Mouse (Mus musculus) liver, embryonic 14.5 days (tissue): ENCODE data around the gene Jmjd7. TPM values are rescaled to one million over a fixed set of nuclear protein-coding genes. Genes with fewer than 3 reads are reported as not detected.

Experiments used
- ATAC-seq: fragments of 200-750 bp; cut with Nextera tagmentation; 2 replicates; pipeline ENCODE4 v1.8.0; 2017; ENCODE audit warnings: moderate number of reproducible peaks, mild to moderate bottlenecking, moderate library complexity; ENCODE audit not compliant: insufficient read depth
- DNase-seq, 3 experiments: peaks; one replicate each; pipeline ENCODE4 v3.0.0-alpha.2; 2012 to 2013; ENCODE audit warnings: low read depth in 3 of 3, low spot score in 3 of 3
- H3K27ac ChIP-seq: fragments of 300-500 bp; sonication (generic); 2 replicates; pipeline ENCODE4 v1.5.1; 2014; ENCODE audit warnings: moderate library complexity, mild to moderate bottlenecking, control low read depth, inconsistent platforms
- H3K27me3 ChIP-seq: fragments of 300-500 bp; sonication (generic); 2 replicates; pipeline ENCODE4 v1.6.1; 2014; ENCODE audit warnings: mild to moderate bottlenecking, low read length, moderate library complexity; ENCODE audit not compliant: control insufficient read depth, insufficient read depth
- H3K36me3 ChIP-seq: fragments of 300-500 bp; sonication (generic); replicated peaks from 2 replicates; pipeline ENCODE4 v1.6.1; 2014; ENCODE audit warnings: low read depth; ENCODE audit not compliant: control insufficient read depth, insufficient read depth
- H3K4me1 ChIP-seq, 2 experiments: fragments of 200-500 bp in 1 of 2; fragments of 300-500 bp in 1 of 2; sonication (generic) in 1 of 2; replicated peaks; 2 replicates each; pipeline ENCODE4 v1.6.1; 2012 to 2014; ENCODE audit warnings: antibody characterized with exemption in 1 of 2, inconsistent platforms in 1 of 2, low read length in 1 of 2; ENCODE audit not compliant: control insufficient read depth in 2 of 2, insufficient read depth in 2 of 2
- H3K4me2 ChIP-seq: fragments of 300-500 bp; sonication (generic); 2 replicates; pipeline ENCODE4 v1.6.1; 2014; ENCODE audit warnings: low read depth, mild to moderate bottlenecking, control low read depth, moderate library complexity
- H3K4me3 ChIP-seq, 2 experiments: fragments of 200-500 bp in 1 of 2; fragments of 300-500 bp in 1 of 2; sonication (generic) in 1 of 2; 2 replicates each; pipeline ENCODE4 v1.5.1; 2012 to 2014; ENCODE audit warnings: low read depth in 2 of 2, low read length in 2 of 2, mild to moderate bottlenecking in 2 of 2, control low read depth in 1 of 2, inconsistent platforms in 1 of 2, moderate library complexity in 1 of 2; ENCODE audit not compliant: insufficient read depth in 1 of 2
- H3K9ac ChIP-seq: fragments of 300-500 bp; sonication (generic); replicated peaks from 2 replicates; pipeline ENCODE4 v1.6.1; 2014; ENCODE audit warnings: mild to moderate bottlenecking, control low read depth, moderate library complexity
- H3K9me3 ChIP-seq: fragments of 300-500 bp; sonication (generic); 2 replicates; pipeline ENCODE4 v1.6.1; 2016; ENCODE audit warnings: low read length, mixed read lengths; ENCODE audit not compliant: control insufficient read depth
- CTCF ChIP-seq: IDR thresholded peaks from 2 replicates; pipeline ENCODE4 v1.5.1; 2016; ENCODE audit warnings: antibody characterized with exemption, low read depth, control low read depth
- EP300 ChIP-seq: IDR thresholded peaks from 2 replicates; pipeline ENCODE4 v1.6.1; 2016; ENCODE audit warnings: antibody characterized with exemption, low read depth
- WGBS: fragments of 180-500 bp; shearing (Covaris S2); extraction: QIAGEN DNeasy Blood & Tissue Kit; methylation state at CpG from one replicate; pipeline ENCODE4 v1.1.7; 2014; ENCODE audit not compliant: insufficient replicate concordance; 5-methylcytosine and 5-hydroxymethylcytosine counted together
- polyA plus RNA-seq, 2 experiments: library from polyadenylated mRNA; depleted of rRNA in 1 of 2; stranded (reverse) in 1 of 2; unstranded in 1 of 2; fragments of >200 nt; fragmentation: Nextera tagmentation in 1 of 2; extraction: Ambion mirVana in 1 of 2; gene quantifications; 2 replicates each; pipeline versions ENCODE4 v1.2.1 to v1.2.3; 2012 to 2014

The Jmjd7 gene
- polyA plus RNA-seq, 2 experiments: 4.7 to 5.0 TPM

DNA sequence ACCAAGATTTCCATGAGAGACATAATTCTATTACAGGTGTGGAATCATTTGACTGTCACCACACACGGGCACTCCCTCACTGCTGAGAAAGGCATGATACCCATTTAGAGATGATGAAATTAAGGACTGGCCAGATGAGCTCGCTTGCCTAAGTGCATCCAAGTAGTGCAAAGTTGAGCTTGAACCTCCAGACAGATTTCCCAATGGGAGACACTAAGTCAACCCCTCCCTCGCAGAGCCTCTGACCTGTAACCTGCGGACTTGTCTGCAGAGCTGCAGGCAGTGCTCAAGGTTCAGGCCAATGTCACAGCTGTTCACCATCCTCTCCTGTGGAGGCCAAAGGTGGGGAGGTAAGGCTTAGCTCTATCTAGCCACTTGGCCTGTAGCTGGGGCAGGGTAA, 31.5 kb downstream of the Jmjd7 start:
- Histone ChIP-seq H3K9ac (no peak overlapping the region), H3K36me3 (no peaks in the 10 kb centered on the region), H3K4me1 (no peaks in the 10 kb centered on the region), H3K4me2 (no peak overlapping the region), H3K27me3 (no peaks in the 10 kb centered on the region), H3K27ac (no peak overlapping the region), H3K9me3 (no peaks in the 10 kb centered on the region), H3K4me3 (no peak overlapping the region)
- WGBS: 65% methylated on average over 4 of the region's 4 CpGs
- TF ChIP-seq CTCF (no peak), EP300 (no peak)
- DNase-seq (no peak), ATAC-seq (no peak)

DNA sequence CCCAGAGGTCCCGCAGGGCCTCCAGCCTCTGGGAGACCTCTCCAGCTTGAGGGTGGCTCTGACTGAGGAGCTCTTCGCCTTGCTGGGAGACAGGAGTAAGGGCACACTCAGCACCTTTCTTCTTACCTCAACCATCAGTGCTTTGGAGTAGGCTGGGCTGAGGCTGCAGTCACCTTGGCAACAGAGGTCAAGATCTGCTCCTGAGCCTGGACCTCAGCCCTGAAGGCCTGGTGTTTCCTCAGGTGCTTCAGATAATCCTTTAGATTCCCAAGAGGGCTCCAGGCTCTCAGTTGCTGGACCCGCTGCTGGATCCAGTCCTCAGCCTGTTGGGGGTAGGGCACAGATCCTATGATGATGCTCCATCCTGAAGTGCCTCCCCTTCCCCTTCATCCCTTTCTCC, 32.2 kb downstream of the Jmjd7 start:
- Histone ChIP-seq H3K4me1 (no peaks in the 10 kb centered on the region), H3K4me2 (no peak overlapping the region), H3K9me3 (no peaks in the 10 kb centered on the region), H3K27me3 (no peaks in the 10 kb centered on the region), H3K27ac (no peak overlapping the region), H3K4me3 (no peak overlapping the region), H3K36me3 (no peaks in the 10 kb centered on the region), H3K9ac (no peak overlapping the region)
- DNase-seq (no peak), ATAC-seq (no peak)
- 62% methylated on average over 3 of the region's 3 CpGs for WGBS
- TF ChIP-seq CTCF (no peak), EP300 (no peak)

DNA sequence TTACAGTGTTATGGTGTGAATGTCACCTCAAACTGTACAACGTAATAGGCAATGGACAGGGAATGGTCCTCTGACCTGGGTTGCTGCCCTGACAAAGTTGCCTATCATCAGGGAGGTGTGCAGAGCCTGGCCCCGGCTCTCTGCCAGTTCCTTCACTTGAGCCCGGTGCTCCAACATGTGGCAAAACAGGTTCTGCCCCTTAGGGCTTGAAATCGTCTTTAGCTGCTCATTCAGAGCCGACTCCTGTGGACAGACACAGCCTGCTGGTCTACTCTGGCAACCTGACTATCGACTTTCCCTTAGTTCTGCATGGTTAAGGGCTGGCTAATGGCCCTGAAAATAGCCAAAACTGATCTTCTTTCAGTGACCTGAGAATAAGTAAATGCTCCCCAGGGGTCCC, 32.9 kb downstream of the Jmjd7 start:
- H3K27ac ChIP-seq: no peak overlapping the region
- WGBS: 50% methylated on average over 6 of the region's 6 CpGs
- no peaks in the 10 kb centered on the region for H3K27me3 ChIP-seq
- TF ChIP-seq CTCF (no peak), EP300 (no peak)
- no peaks in the 10 kb centered on the region for H3K9me3 ChIP-seq
- H3K4me3 ChIP-seq: no peak overlapping the region
- no peaks in the 10 kb centered on the region for H3K36me3 ChIP-seq
- H3K4me2 ChIP-seq: no peak overlapping the region
- H3K9ac ChIP-seq: no peak overlapping the region
- no peak for DNase-seq
- no peaks in the 10 kb centered on the region for H3K4me1 ChIP-seq
- ATAC-seq: no peak

DNA sequence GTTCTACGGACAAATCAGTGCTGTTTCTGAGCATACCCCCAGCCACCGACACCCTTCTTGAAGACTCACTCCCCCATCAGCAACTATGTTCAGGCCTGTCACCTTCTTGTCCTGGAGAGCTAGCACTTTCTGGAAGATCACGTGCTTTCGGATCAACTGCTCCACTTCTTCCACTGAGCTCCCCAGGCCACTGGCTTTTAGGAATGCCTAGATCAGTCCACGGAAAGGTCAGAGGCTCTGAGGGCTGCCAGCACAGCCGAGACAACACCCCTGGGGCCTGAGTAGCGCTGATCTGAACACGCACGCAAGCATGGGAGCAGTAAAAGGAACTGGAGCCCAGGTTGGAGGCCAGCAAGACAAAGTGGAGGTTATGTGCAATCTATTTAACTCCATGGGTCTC, 33.4 kb downstream of the Jmjd7 start:
- no peak overlapping the region for H3K4me3 ChIP-seq
- no peaks in the 10 kb centered on the region for H3K36me3 ChIP-seq
- H3K4me2 ChIP-seq: no peak overlapping the region
- ATAC-seq: no peak
- no peaks in the 10 kb centered on the region for H3K9me3 ChIP-seq
- no peak overlapping the region for H3K27ac ChIP-seq
- H3K27me3 ChIP-seq: no peaks in the 10 kb centered on the region
- 73% methylated on average over 9 of the region's 9 CpGs for WGBS
- TF ChIP-seq EP300 (no peak), CTCF (no peak)
- DNase-seq: no peak
- no peak overlapping the region for H3K9ac ChIP-seq
- no peaks in the 10 kb centered on the region for H3K4me1 ChIP-seq

DNA sequence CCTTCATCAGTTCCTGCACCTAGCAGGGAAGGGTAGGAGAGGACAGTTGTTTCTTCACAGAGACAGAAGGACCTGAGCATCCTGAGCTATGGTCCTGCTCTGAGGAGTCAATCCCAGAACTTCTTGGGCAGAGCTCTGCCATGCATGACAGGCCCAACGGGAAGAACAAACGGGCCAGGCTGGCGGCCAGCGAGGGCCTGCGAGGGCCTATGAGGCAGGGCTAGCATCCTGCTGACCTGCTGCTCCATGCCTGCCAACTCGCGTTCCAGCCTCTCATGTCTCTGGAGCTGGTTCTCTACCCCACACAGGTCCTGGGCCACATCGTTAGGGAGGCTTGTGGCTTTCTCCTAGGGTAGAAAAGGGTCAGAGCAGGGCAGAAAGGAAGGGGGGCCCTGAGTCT, 35.0 kb downstream of the Jmjd7 start:
- DNase-seq: no peak
- Histone ChIP-seq H3K9me3 (no peaks in the 10 kb centered on the region), H3K9ac (no peak overlapping the region), H3K4me1 (no peaks in the 10 kb centered on the region), H3K4me3 (no peak overlapping the region), H3K4me2 (no peak overlapping the region), H3K27me3 (no peaks in the 10 kb centered on the region), H3K36me3 (no peaks in the 10 kb centered on the region), H3K27ac (no peak overlapping the region)
- 73% methylated on average over 8 of the region's 8 CpGs for WGBS
- TF ChIP-seq EP300 (no peak), CTCF (no peak)
- ATAC-seq: no peak

DNA sequence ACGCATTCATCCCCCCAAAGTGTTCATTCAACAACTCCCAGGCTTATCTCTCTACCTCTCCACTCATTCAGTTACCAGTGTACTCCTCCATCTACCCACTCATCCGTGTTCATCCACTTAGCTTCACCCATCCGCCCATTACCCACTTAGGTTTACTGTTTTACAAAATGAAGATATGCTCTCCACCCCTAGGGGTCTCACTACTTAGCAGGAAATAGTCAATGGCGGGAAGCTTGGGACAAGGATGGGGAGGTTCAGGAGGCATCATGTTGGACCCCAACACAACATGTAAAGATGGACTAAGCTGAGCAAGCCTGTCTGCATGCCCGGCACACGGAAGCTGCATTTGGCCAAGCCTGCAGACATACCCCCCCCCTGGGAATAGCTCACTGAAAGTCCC, 37.4 kb downstream of the Jmjd7 start:
- peak; percentile 24; the same call in 1 of the 2 replicates for TF ChIP-seq CTCF
- TF ChIP-seq EP300: no peak
- H3K4me3 ChIP-seq: no peak overlapping the region
- no peak for ATAC-seq
- no peaks in the 10 kb centered on the region for H3K36me3 ChIP-seq
- 56% methylated on average over 6 of the region's 6 CpGs for WGBS
- no peaks in the 10 kb centered on the region for H3K4me1 ChIP-seq
- H3K4me2 ChIP-seq: no peak overlapping the region
- H3K9me3 ChIP-seq: no peaks in the 10 kb centered on the region
- H3K27me3 ChIP-seq: no peaks in the 10 kb centered on the region
- no peak overlapping the region for H3K9ac ChIP-seq
- H3K27ac ChIP-seq: no peak overlapping the region
- no peak for DNase-seq
